Mouse (Mus musculus) small intestine, adult 2 months (tissue): ENCODE measurements around the gene Map2k4.

Experiments
- CTCF ChIP-seq: fragments of 200-500 bp; IDR thresholded peaks from 2 replicates; pipeline ENCODE4 v1.5.1; 2012; ENCODE audit warnings: low read depth, mild to moderate bottlenecking, control low read depth, inconsistent platforms, low read length, moderate library complexity, mixed read lengths; ENCODE audit not compliant: insufficient replicate concordance, insufficient read length; ENCODE audit errors: extremely low read depth
- POLR2A ChIP-seq: fragments of 200-500 bp; IDR thresholded peaks from 2 replicates; pipeline ENCODE4 v1.6.1; 2012; ENCODE audit warnings: low read depth, mild to moderate bottlenecking, control low read depth, inconsistent platforms, low read length, moderate library complexity

GRCm38 (mm10) chr11:65728906-65729305, 59.2 kb downstream of the Map2k4 start:
- TF ChIP-seq CTCF (no peak), POLR2A (no peak)
